Mouse (Mus musculus) yolk sac, embryonic 10.5 days (tissue): ENCODE measurements at regions not wholly inside any gene's neighbourhood (a gene's known extent, or its start where the extent isn't known, plus 50 kb on each side); places are given as distances from the start of the nearest gene placed in this dataset.
A peak's percentile ranks its signal among the peaks of the same experiment; 100 is the strongest.

Experiments used
- DNase-seq: peaks from one replicate; pipeline ENCODE4 v3.0.0-alpha.2; 2017; ENCODE audit warnings: low spot score

- DNase-seq = no peak
Observed at GRCm38 (mm10) chr1:56453756-56454155, 183.5 kb downstream of the Hsfy2 start.

- DNase-seq = no peak
Observed at GRCm38 (mm10) chr1:56442835-56443234, 194.4 kb downstream of the Hsfy2 start.

- no peak for DNase-seq
Observed at GRCm38 (mm10) chr1:56406786-56407185, 230.4 kb downstream of the Hsfy2 start.

GRCm38 (mm10) chr1:56403351-56403750 is 233.9 kb downstream of the Hsfy2 start:
- no peak for DNase-seq

GRCm38 (mm10) chr1:56395832-56396231 is 241.4 kb downstream of the Hsfy2 start:
- no peak for DNase-seq

GRCm38 (mm10) chr1:56387086-56387485 is 250.1 kb downstream of the Hsfy2 start:
- DNase-seq = no peak

GRCm38 (mm10) chr1:56366319-56366718 is 270.9 kb downstream of the Hsfy2 start:
- DNase-seq = no peak

GRCm38 (mm10) chr1:56360857-56361256 is 276.4 kb downstream of the Hsfy2 start:
- DNase-seq = no peak

- no peak for DNase-seq
Observed at GRCm38 (mm10) chr1:56346638-56347037, 290.6 kb downstream of the Hsfy2 start.

GRCm38 (mm10) chr1:56344952-56345351 is 292.3 kb downstream of the Hsfy2 start:
- no peak for DNase-seq

GRCm38 (mm10) chr1:56327381-56327780 is 309.9 kb downstream of the Hsfy2 start:
- no peak for DNase-seq

- DNase-seq = no peak
Observed at GRCm38 (mm10) chr1:56308586-56308985, 328.6 kb downstream of the Hsfy2 start.

GRCm38 (mm10) chr1:56294391-56294790 is 342.8 kb downstream of the Hsfy2 start:
- DNase-seq = no peak

GRCm38 (mm10) chr1:56289748-56290147 is 347.5 kb downstream of the Hsfy2 start:
- DNase-seq = no peak

GRCm38 (mm10) chr1:56286386-56287045 is 350.7 kb downstream of the Hsfy2 start:
- peak; percentile 78 for DNase-seq

GRCm38 (mm10) chr1:56261708-56262107 is 375.5 kb downstream of the Hsfy2 start:
- DNase-seq = no peak

- DNase-seq = no peak
Observed at GRCm38 (mm10) chr1:56260759-56261158, 376.5 kb downstream of the Hsfy2 start.

- no peak for DNase-seq
Observed at GRCm38 (mm10) chr1:56256839-56257490, 380.3 kb downstream of the Hsfy2 start.

- DNase-seq = no peak
Observed at GRCm38 (mm10) chr1:56239686-56240085, 397.5 kb downstream of the Hsfy2 start.

- DNase-seq = no peak
Observed at GRCm38 (mm10) chr1:56226314-56227008, 410.8 kb downstream of the Hsfy2 start.

GRCm38 (mm10) chr1:56219700-56220099 is 417.5 kb downstream of the Hsfy2 start:
- DNase-seq = peak; percentile 22

GRCm38 (mm10) chr1:56210712-56211371 is 426.4 kb downstream of the Hsfy2 start:
- DNase-seq = no peak
